24 mouse cellular contexts compared by ENCODE assay signal in genomic region chr11:52628875-52629274, GRCm38 (mm10).
"Had no signal": no experiment of that assay in that cellular context is flagged by ENCODE, and none has a peak within 500 bp of the region (broad histone marks: within the 10 kb centered on the region; RNA-seq: fewer than 3 reads in every experiment).

No protein-coding gene starts in this region.

- H3K4me3 ChIP-seq: gastrocnemius, adult 2 months; heart, embryonic 10.5 days; heart, embryonic 12.5 days; hindbrain, embryonic 10.5 days; hindbrain, embryonic 12.5 days; intestine, embryonic 15.5 days; layer of hippocampus, adult 2 months; left cerebral cortex, adult 2 months; limb, embryonic 10.5 days; limb, embryonic 12.5 days had no signal

- H3K4me2 ChIP-seq: heart, embryonic 12.5 days; hindbrain, embryonic 12.5 days; hindbrain, embryonic 14.5 days; intestine, embryonic 15.5 days; limb, embryonic 12.5 days had no signal

- DNase-seq: gastrocnemius, adult 2 months; gastrocnemius, postnatal 10 days; gastrocnemius, postnatal 25 days; heart, adult 18-20 months; heart, postnatal 10 days; heart, postnatal 4 days; kidney, adult 18-20 months; kidney, adult 8-10 months; kidney, postnatal 25 days had no signal

- H3K27me3 ChIP-seq: heart, embryonic 12.5 days; intestine, embryonic 15.5 days had no signal

- H3K27ac ChIP-seq: gastrocnemius, adult 2 months; heart, embryonic 10.5 days; hindbrain, embryonic 10.5 days; hindbrain, embryonic 12.5 days; hindbrain, embryonic 14.5 days; intestine, embryonic 15.5 days; kidney, postnatal 0 days; layer of hippocampus, adult 2 months; left cerebral cortex, adult 2 months; limb, embryonic 10.5 days; limb, embryonic 12.5 days had no signal

- H3K9me3 ChIP-seq: heart, embryonic 10.5 days; heart, embryonic 12.5 days; hindbrain, embryonic 10.5 days; hindbrain, embryonic 12.5 days; intestine, embryonic 15.5 days; limb, embryonic 10.5 days; limb, embryonic 12.5 days had no signal

- H3K9ac ChIP-seq: heart, embryonic 12.5 days; hindbrain, embryonic 12.5 days; hindbrain, embryonic 14.5 days; intestine, embryonic 15.5 days; limb, embryonic 12.5 days had no signal

- H3K36me3 ChIP-seq: heart, embryonic 10.5 days; heart, embryonic 12.5 days; hindbrain, embryonic 10.5 days; hindbrain, embryonic 12.5 days; intestine, embryonic 15.5 days; limb, embryonic 10.5 days; limb, embryonic 12.5 days had no signal

- H3K4me1 ChIP-seq: intestine, embryonic 15.5 days; limb, embryonic 12.5 days had no signal

- ATAC-seq: forebrain, embryonic 16.5 days; hindbrain, embryonic 16.5 days; inflammation-experienced regulatory T-cells, adult 6 months; intestine, embryonic 15.5 days; intestine, postnatal 0 days had no signal
